Mouse (Mus musculus) myocyte (in vitro differentiated cells): ENCODE results near the gene Dnah9. TPM values are rescaled to one million over a fixed set of nuclear protein-coding genes. Genes with fewer than 3 reads are reported as not detected.

Source experiments
- H3K27me3 ChIP-seq: one replicate; pipeline ENCODE4 v1.6.1; 2011; ENCODE audit not compliant: control insufficient read depth, insufficient read depth, insufficient read length
- H3K36me3 ChIP-seq: one replicate; pipeline ENCODE4 v1.6.1; 2011; ENCODE audit not compliant: control insufficient read depth, insufficient read depth
- H3K4me2 ChIP-seq: one replicate; pipeline ENCODE4 v1.6.1; 2011; ENCODE audit warnings: low read depth, control low read depth
- H3K4me3 ChIP-seq: one replicate; pipeline ENCODE4 v1.5.1; 2011; ENCODE audit warnings: mild to moderate bottlenecking, control low read depth, moderate library complexity
- H3K79me2 ChIP-seq: one replicate; pipeline ENCODE4 v1.6.1; 2011; ENCODE audit not compliant: control insufficient read depth, insufficient read depth
- H3ac ChIP-seq: one replicate; pipeline ENCODE4 v1.6.1; 2011; ENCODE audit not compliant: control insufficient read depth, insufficient read length
- CEBPB ChIP-seq: IDR thresholded peaks from 2 replicates; pipeline ENCODE4 v1.6.1; 2011; ENCODE audit warnings: mild to moderate bottlenecking, moderate library complexity; ENCODE audit not compliant: poor library complexity, insufficient read depth, severe bottlenecking
- E2F4 ChIP-seq: IDR thresholded peaks from one replicate; pipeline ENCODE4 v1.6.1; 2011; ENCODE audit warnings: mild to moderate bottlenecking, control low read depth, moderate library complexity; ENCODE audit not compliant: insufficient read depth
- MAX ChIP-seq: IDR thresholded peaks from one replicate; pipeline ENCODE4 v1.6.1; 2011; ENCODE audit warnings: low read depth, mild to moderate bottlenecking, control low read depth
- MYOD1 ChIP-seq, 3 experiments: IDR thresholded peaks; one replicate each; pipeline ENCODE4 v1.6.1; 2011; ENCODE audit warnings: control low read depth in 2 of 3, low read depth in 2 of 3, mild to moderate bottlenecking in 2 of 3, moderate library complexity in 1 of 3; ENCODE audit not compliant: insufficient read length in 2 of 3, control insufficient read depth in 1 of 3
- MYOG ChIP-seq, 3 experiments: IDR thresholded peaks; one replicate each; pipeline ENCODE4 v1.6.1; 2011; ENCODE audit warnings: control low read depth in 2 of 3, low read depth in 2 of 3, mild to moderate bottlenecking in 2 of 3; ENCODE audit not compliant: insufficient read length in 2 of 3, control insufficient read depth in 1 of 3, insufficient read depth in 1 of 3
- POLR2A ChIP-seq: IDR thresholded peaks from one replicate; pipeline ENCODE4 v1.6.1; 2011; ENCODE audit warnings: low read depth, mild to moderate bottlenecking, control low read depth, moderate library complexity; ENCODE audit not compliant: insufficient read length
- POLR2AphosphoS2 ChIP-seq: IDR thresholded peaks from one replicate; pipeline ENCODE4 v1.6.1; 2011; ENCODE audit warnings: low read depth, control low read depth; ENCODE audit not compliant: insufficient read length
- REST ChIP-seq: IDR thresholded peaks from one replicate; pipeline ENCODE4 v1.6.1; 2011; ENCODE audit warnings: mild to moderate bottlenecking, control low read depth, moderate library complexity; ENCODE audit not compliant: insufficient read depth, insufficient read length
- SRF ChIP-seq: IDR thresholded peaks from one replicate; pipeline ENCODE4 v1.6.1; 2011; ENCODE audit warnings: low read depth; ENCODE audit not compliant: control insufficient read depth, insufficient read length
- TCF12 ChIP-seq: IDR thresholded peaks from one replicate; pipeline ENCODE4 v1.6.1; 2011; ENCODE audit warnings: mild to moderate bottlenecking, control low read depth; ENCODE audit not compliant: poor library complexity, insufficient read depth, severe bottlenecking
- TCF3 ChIP-seq: IDR thresholded peaks from one replicate; pipeline ENCODE4 v1.6.1; 2011; ENCODE audit warnings: low read depth, control low read depth; ENCODE audit not compliant: insufficient read length
- USF1 ChIP-seq: IDR thresholded peaks from one replicate; pipeline ENCODE4 v1.6.1; 2011; ENCODE audit warnings: low read depth, mild to moderate bottlenecking, control low read depth, moderate library complexity
- polyA plus RNA-seq: library from polyadenylated mRNA; unstranded; fragments of >200 nt; fragmentation: generic; extraction: Trizol; gene quantifications from one replicate; pipeline ENCODE4 v1.2.1, GENCODE M21; 2012; ENCODE audit warnings: missing spikeins

The Dnah9 gene
- polyA plus RNA-seq, 1 experiment: not detected

DNA sequence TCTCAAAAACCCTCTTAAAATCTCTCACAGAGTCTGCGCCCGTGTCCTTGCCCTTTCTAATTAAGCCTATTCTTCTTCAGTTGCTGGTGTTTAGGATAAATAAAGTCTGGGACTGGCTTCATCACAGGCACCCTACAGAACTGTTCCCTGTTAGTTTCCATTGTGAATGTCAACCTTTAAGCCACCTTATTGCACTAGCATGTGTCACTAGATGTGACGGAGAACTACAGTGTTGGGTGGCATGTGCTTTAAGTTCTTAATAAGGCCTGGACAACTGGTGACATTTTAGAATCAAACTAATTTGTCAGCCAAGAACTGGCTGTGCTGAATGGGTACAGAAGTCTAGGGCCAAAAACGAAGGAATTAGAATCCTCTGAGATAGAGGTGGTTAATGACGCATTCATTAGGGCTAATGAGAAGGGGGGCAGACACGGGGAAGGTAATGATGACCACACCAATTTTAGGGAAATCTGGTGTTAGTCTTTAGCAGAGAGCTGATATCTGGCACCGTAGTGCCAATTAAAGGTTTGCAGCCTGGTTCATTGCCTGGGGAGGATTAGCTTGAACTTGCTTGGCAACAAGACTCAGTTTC, 84.6 kb downstream of the Dnah9 start:
- Histone ChIP-seq H3K79me2 (no peaks in the 10 kb centered on the region), H3K27me3 (no peaks in the 10 kb centered on the region), H3K4me3 (no peak overlapping the region), H3ac (no peak overlapping the region), H3K4me2 (no peak overlapping the region), H3K36me3 (no peaks in the 10 kb centered on the region)
- no peak for TF ChIP-seq CEBPB
- no peak for TF ChIP-seq MYOG (IDR thresholded peaks at IDR 0.05; ENCODE audit: control insufficient read depth in 1 of 3, insufficient read depth in 1 of 3, insufficient read length in 2 of 3, low read depth in 2 of 3)
- no peak for TF ChIP-seq MAX
- no peak for TF ChIP-seq REST

DNA sequence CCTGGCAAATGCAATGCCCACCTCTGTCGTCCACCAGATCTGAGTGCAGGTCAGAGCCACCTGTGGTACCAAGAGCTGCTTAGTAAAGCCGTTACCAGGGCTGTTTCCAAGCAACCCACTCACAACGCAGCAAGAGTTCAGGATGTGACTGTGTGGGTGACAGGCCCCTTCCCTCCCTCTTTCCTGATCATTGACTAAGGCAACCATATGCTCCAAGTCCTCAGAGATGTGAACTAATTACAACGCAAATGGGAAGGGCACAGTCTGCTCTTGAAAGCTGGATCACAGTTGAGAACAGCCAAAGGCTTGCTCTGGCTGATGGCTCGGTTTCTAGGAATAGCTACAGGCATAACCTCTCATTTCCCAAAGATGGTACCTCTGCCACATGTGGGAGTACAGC, 95.4 kb downstream of the Dnah9 start:
- Histone ChIP-seq H3K36me3 (no peaks in the 10 kb centered on the region), H3K4me2 (no peak overlapping the region), H3ac (no peak overlapping the region), H3K27me3 (no peaks in the 10 kb centered on the region), H3K4me3 (no peak overlapping the region), H3K79me2 (no peaks in the 10 kb centered on the region)
- TF ChIP-seq POLR2A: no peak
- no peak for TF ChIP-seq REST
- no peak for TF ChIP-seq TCF12
- TF ChIP-seq TCF3: no peak
- no peak for TF ChIP-seq SRF
- TF ChIP-seq POLR2AphosphoS2: no peak
- TF ChIP-seq USF1: no peak
- TF ChIP-seq CEBPB: no peak
- no peak for TF ChIP-seq MAX
- TF ChIP-seq MYOG (IDR thresholded peaks at IDR 0.05; ENCODE audit: control insufficient read depth in 1 of 3, insufficient read depth in 1 of 3, insufficient read length in 2 of 3, low read depth in 2 of 3): no peak
- TF ChIP-seq MYOD1 (IDR thresholded peaks at IDR 0.05; ENCODE audit: control insufficient read depth in 1 of 3, insufficient read length in 2 of 3, low read depth in 2 of 3): no peak
- TF ChIP-seq E2F4: no peak

DNA sequence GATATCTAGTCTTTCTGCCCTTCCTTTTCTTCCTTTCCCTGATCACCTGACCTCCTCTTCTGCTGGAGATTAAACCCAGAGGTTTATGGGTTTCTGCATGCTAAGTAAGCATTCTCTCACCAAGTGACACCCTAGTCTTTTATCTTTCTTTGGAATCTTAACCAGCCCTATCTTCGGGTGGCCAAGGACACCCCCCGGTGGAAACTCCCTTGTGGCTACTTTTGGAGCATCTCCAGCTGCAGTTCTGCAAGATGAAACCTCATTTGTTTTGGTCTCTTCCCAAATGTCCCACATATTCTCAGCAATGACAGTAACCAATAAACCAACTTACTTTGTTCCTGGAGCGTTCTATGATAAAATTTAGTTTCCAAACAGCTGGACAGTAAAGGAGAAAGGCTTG, 109.4 kb downstream of the Dnah9 start:
- Histone ChIP-seq H3K27me3 (no peaks in the 10 kb centered on the region), H3K4me2 (no peak overlapping the region), H3K4me3 (no peak overlapping the region), H3ac (no peak overlapping the region), H3K79me2 (no peaks in the 10 kb centered on the region), H3K36me3 (no peaks in the 10 kb centered on the region)
- no peak for TF ChIP-seq CEBPB
- no peak for TF ChIP-seq MYOG (IDR thresholded peaks at IDR 0.05; ENCODE audit: control insufficient read depth in 1 of 3, insufficient read depth in 1 of 3, insufficient read length in 2 of 3, low read depth in 2 of 3)
- TF ChIP-seq TCF12: no peak
- TF ChIP-seq E2F4: no peak
- TF ChIP-seq TCF3: no peak
- TF ChIP-seq USF1: no peak
- TF ChIP-seq MYOD1 (IDR thresholded peaks at IDR 0.05; ENCODE audit: control insufficient read depth in 1 of 3, insufficient read length in 2 of 3, low read depth in 2 of 3): no peak
- no peak for TF ChIP-seq SRF

DNA sequence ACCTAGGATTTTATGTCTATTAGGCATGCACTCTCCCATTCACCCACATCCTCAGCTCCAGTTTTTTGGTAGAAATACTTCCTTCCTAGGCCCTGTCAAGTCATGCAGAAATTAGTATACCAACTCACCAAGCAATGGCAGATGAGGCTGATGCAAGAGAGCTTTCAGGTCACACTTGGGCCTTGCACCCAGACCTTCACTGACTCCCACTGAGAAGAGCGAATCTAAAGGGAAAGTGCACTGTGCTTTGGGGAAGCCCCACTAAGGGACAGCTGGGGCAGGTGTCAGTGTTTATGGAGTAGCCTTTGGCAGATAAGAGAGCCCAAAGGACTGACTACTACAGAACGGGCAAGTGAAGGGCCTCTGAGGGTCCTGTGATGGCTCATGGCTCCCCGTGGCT, 117.1 kb downstream of the Dnah9 start:
- TF ChIP-seq CEBPB (no peak), TCF12 (no peak), POLR2A (no peak), TCF3 (no peak), REST (no peak), MYOD1 (IDR thresholded peaks at IDR 0.05; ENCODE audit: control insufficient read depth in 1 of 3, insufficient read length in 2 of 3, low read depth in 2 of 3) (no peak), MYOG (IDR thresholded peaks at IDR 0.05; ENCODE audit: control insufficient read depth in 1 of 3, insufficient read depth in 1 of 3, insufficient read length in 2 of 3, low read depth in 2 of 3) (no peak), MAX (no peak), SRF (no peak), USF1 (no peak)
- no peak overlapping the region for H3K4me3 ChIP-seq

DNA sequence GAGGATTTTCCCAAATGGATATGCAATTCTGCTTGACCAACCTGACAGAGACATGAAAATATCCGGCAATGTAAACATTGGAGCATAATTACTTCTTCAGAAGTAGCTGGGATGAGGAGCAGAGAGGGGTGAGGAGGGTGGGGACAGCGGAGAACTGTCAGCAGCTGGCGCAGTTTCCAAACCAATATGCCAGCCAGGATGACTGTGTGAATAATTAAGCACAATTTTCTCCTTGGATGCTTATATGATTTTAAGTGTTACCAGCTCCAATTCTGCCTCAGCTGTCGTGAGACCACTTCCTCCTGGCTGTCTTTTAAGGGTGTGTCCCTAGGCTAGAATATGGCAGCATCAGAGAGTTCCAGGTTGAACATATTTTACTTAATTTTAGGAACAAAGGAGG, 119.2 kb downstream of the Dnah9 start:
- no peaks in the 10 kb centered on the region for H3K27me3 ChIP-seq
- no peaks in the 10 kb centered on the region for H3K79me2 ChIP-seq
- no peak overlapping the region for H3ac ChIP-seq
- no peak overlapping the region for H3K4me2 ChIP-seq
- TF ChIP-seq MYOG (IDR thresholded peaks at IDR 0.05; ENCODE audit: control insufficient read depth in 1 of 3, insufficient read depth in 1 of 3, insufficient read length in 2 of 3, low read depth in 2 of 3): no peak
- no peak for TF ChIP-seq TCF3
- no peak for TF ChIP-seq POLR2A
- TF ChIP-seq USF1: no peak
- no peak for TF ChIP-seq SRF
- TF ChIP-seq MAX: no peak
- no peak for TF ChIP-seq CEBPB
- no peak for TF ChIP-seq MYOD1 (IDR thresholded peaks at IDR 0.05; ENCODE audit: control insufficient read depth in 1 of 3, insufficient read length in 2 of 3, low read depth in 2 of 3)
- no peak for TF ChIP-seq REST
- TF ChIP-seq POLR2AphosphoS2: no peak
- H3K4me3 ChIP-seq: no peak overlapping the region
- H3K36me3 ChIP-seq: no peaks in the 10 kb centered on the region

More for the DNA sequence above, 117.1 kb downstream of the Dnah9 start:
- no peaks in the 10 kb centered on the region for H3K79me2 ChIP-seq
- no peaks in the 10 kb centered on the region for H3K36me3 ChIP-seq
- no peak overlapping the region for H3K4me2 ChIP-seq
- no peak overlapping the region for H3ac ChIP-seq
- no peaks in the 10 kb centered on the region for H3K27me3 ChIP-seq
